Mouse (Mus musculus): ENCODE results near the gene Dctn2.
"Not testable (repeated sequence)": the region's sequence is repeated elsewhere in the genome, so short reads cannot be mapped to it uniquely, and the experiment has no call there.

Gene Dctn2

GRCm38 (mm10) chr10:127311476-127312355, 45.5 kb downstream of the Dctn2 start, which contains the start of gene Mars:
Gene Mars (minus strand): TSS chr10:127311786.
- peak; percentile 95 to 99 for DNase-seq (ENCODE audit: inconsistent age in 2 of 2, low spot score in 1 of 2)

- DNase-seq (ENCODE audit: inconsistent age in 2 of 2, low spot score in 1 of 2) = peak; percentile 81 to 95
These were observed 46.1 kb downstream of the Dctn2 start for GRCm38 (mm10) chr10:127312356-127312676.

- DNase-seq (ENCODE audit: inconsistent age in 2 of 2, low spot score in 1 of 2) = no peak
These were observed 46.7 kb downstream of the Dctn2 start for GRCm38 (mm10) chr10:127312858-127313257.

GRCm38 (mm10) chr10:127313516-127313915, 47.3 kb downstream of the Dctn2 start:
- DNase-seq (ENCODE audit: inconsistent age in 2 of 2, low spot score in 1 of 2) = peak; percentile 52 to 60

- not testable (repeated sequence) for DNase-seq (ENCODE audit: inconsistent age in 2 of 2, low spot score in 1 of 2)
These were observed 48.8 kb downstream of the Dctn2 start for GRCm38 (mm10) chr10:127314950-127315349.

- DNase-seq (ENCODE audit: inconsistent age in 2 of 2, low spot score in 1 of 2) = peak in 1 of 2 experiments; percentile 49
These were observed 51.1 kb downstream of the Dctn2 start for GRCm38 (mm10) chr10:127317277-127317676.

GRCm38 (mm10) chr10:127318009-127318408, 51.8 kb downstream of the Dctn2 start:
- DNase-seq (ENCODE audit: inconsistent age in 2 of 2, low spot score in 1 of 2) = no peak

GRCm38 (mm10) chr10:127319969-127320368, 53.8 kb downstream of the Dctn2 start:
- no peak for DNase-seq (ENCODE audit: inconsistent age in 2 of 2, low spot score in 1 of 2)

- no peak for DNase-seq (ENCODE audit: inconsistent age in 2 of 2, low spot score in 1 of 2)
These were observed 55.5 kb downstream of the Dctn2 start, which contains the start of gene Arhgap9 for GRCm38 (mm10) chr10:127321621-127322020. Gene Arhgap9 (plus strand): TSS chr10:127321964.

- DNase-seq (ENCODE audit: inconsistent age in 2 of 2, low spot score in 1 of 2) = no peak
These were observed 56.0 kb downstream of the Dctn2 start for GRCm38 (mm10) chr10:127322178-127322577.

- no peak for DNase-seq (ENCODE audit: inconsistent age in 2 of 2, low spot score in 1 of 2)
These were observed 56.5 kb downstream of the Dctn2 start for GRCm38 (mm10) chr10:127322669-127323068.

GRCm38 (mm10) chr10:127323131-127323855, 57.1 kb downstream of the Dctn2 start:
- DNase-seq (ENCODE audit: inconsistent age in 2 of 2, low spot score in 1 of 2) = peak in 1 of 2 experiments; percentile 49

- DNase-seq (ENCODE audit: inconsistent age in 2 of 2, low spot score in 1 of 2) = peak in 1 of 2 experiments; percentile 64
These were observed 58.3 kb downstream of the Dctn2 start for GRCm38 (mm10) chr10:127324495-127324894.

- DNase-seq (ENCODE audit: inconsistent age in 2 of 2, low spot score in 1 of 2) = no peak
These were observed 59.4 kb downstream of the Dctn2 start for GRCm38 (mm10) chr10:127325454-127326016.

GRCm38 (mm10) chr10:127326017-127326801, 60.0 kb downstream of the Dctn2 start:
- peak in 1 of 2 experiments; percentile 78 for DNase-seq (ENCODE audit: inconsistent age in 2 of 2, low spot score in 1 of 2)

GRCm38 (mm10) chr10:127326828-127327227, 60.7 kb downstream of the Dctn2 start:
- peak; percentile 55 to 71 for DNase-seq (ENCODE audit: inconsistent age in 2 of 2, low spot score in 1 of 2)

- no peak for DNase-seq (ENCODE audit: inconsistent age in 2 of 2, low spot score in 1 of 2)
These were observed 61.4 kb downstream of the Dctn2 start for GRCm38 (mm10) chr10:127327461-127328145.

GRCm38 (mm10) chr10:127330212-127330611, 64.0 kb downstream of the Dctn2 start:
- no peak for DNase-seq (ENCODE audit: inconsistent age in 2 of 2, low spot score in 1 of 2)
